Mouse (Mus musculus) monocyte, adult 2 months (primary cell): ENCODE measurements at regions not wholly inside any gene's neighbourhood (a gene's known extent, or its start where the extent isn't known, plus 50 kb on each side); places are given as distances from the start of the nearest gene placed in this dataset.

Experiments used
- DNase-seq, 2 experiments: peaks; one replicate each; pipeline ENCODE4 v3.0.0; 2022; ENCODE audit warnings: low spot score in 2 of 2, low read depth in 1 of 2

DNA sequence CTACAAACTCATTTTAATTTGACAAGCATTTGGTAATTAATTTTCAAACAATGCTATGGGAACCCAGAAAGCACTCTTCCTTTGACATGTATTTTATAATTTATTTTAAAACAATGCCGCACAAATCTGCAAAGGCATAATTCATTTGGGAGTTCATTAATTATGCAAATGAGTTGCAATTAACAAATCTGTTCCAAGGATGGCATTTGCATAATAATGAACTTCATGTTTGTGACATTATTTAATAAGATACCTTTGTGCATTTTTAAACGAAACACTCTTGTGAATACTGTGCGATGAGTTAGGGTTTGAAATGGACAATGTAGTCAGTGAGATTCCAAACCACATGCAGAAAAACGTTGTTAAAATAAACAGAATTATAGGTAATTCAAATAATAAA is 80.9 kb upstream of the Itga4 start:
- DNase-seq = no peak

DNA sequence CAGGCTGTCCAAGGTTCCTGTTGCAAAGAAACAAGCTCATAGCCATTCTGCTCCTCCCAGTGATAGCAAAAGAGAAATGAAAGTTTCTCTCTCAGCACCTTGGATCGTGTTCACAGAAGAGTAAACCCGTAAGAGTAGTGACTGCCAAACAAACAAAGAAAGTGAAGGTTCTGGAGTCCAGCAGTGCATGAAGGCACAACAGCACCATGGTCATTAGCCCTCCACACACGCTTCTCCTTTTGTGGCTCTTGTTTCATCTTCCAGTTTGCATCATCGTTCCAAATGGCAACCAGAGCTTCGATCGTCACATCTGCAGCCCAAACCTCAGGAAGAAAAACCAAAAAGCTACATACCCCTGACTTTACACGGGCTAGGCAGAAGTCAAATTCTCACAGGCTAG is 74.4 kb upstream of the Itga4 start:
- DNase-seq = peak; percentile 9 to 11

DNA sequence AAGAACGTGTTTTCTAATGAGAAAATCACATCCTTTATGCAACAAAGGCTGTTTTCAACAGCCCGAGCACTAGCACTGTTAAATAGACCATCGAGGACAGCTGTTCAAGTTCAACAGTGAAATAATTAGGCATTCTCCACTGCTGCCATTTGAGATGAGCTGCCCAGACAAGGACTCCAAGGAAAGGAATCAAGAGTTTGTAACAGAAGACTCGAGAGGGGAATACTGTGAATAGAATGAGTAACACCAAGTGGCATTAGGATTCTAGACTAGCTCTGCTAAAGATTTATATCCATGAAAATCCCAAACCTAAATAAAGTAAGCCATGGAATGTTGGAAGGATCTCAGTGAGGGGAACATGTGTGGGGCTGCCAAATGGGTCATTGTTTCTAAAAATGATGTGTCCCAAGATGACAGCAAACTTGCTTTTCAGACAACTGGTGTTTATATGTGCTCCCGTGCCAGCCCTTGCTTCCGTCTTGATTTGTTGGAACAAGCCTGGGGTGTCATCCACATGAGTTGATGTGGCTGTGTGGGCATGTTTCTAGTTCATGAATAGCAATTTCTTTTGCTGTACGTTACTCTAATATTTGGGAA is 72.1 kb upstream of the Itga4 start:
- DNase-seq = no peak

DNA sequence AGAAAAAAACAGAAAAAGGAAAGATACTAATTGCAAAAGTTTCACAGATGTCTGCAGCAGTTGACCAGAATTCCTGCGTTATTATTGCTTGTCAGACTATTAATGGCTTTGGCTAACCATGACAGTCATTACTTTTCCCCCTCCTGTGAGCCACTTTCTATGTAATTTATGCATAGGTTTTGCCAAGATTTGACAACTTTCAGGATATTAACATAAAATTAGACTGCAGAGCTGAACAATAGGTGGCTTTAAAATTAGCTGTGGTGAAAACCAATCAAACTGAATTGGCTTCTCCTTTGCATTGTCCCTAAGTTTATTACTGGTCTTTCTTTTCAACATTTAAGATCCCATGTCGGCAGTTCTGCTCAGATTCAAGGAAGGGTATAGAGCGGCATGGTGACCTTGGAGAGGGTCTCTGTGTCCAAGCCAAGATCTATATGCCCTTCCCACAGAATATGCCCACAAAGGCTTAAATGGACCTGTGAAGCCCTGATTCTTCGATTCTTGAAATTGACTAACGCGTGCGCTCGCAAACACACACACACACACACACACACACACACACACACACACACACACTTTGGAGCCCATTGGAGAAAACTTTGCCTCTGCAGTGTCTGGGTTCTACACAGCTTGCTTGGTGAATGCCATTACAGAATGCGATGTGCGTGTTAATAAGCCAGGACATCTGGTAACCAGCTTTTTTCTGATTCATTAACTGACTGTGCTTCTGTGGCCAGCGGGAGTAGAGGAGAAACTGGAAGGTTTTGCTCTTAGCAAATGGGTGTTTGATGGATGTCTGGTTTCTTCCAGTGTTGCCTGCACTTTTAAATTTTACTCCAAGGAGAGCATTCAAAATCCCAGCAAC is 69.8 kb upstream of the Itga4 start:
- no peak for DNase-seq

DNA sequence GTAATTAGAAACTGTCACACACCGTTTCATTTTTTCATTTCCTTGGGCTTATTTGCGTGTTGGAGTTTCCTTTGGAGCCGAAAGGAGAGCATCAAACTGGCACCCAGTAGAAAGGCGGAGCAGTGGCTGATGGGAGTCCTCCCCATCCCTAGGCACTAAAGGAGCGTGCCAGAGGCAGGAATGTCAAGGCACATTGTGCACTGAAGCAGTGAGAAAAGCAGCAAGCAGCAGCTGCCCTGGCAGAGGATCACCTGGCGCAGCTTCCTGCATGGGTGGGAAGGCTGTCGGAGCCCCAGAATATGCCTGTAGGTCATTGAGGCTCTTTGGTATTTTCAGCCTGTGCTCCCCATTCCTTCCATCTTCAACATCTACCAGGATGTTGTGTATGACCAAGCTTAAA is 68.3 kb upstream of the Itga4 start:
- DNase-seq = no peak

DNA sequence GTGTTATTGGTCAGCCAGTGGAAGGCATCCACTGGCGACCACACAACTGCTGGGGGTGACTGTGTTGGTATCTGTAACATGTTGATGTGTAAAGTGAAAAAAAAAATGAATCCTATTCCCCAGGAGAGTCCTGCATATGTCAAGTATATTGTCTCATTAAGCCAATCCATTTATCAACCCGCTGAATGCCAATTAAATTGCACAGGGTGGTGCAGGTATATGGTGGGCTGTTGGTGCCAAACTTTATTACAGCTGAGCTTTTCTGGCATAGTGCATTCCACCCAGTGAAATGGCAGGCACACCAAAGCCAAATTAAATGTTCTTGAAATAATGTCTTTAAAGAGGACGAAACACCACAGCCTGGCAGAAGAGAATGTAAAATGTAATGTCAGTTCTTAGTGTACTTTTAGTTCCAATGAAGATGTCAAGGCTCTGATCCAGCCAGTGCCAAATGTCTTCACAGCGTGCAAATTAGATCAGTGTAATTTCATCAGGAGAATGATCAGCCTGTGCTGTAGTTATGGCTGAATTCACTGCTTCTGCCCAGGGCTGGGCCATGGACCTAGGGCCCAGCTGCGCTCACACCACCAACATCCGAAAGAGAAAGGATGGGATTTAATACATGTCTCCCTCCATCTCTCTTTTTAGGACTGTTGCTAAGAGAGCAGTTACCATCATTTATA is 66.6 kb upstream of the Itga4 start:
- no peak for DNase-seq

DNA sequence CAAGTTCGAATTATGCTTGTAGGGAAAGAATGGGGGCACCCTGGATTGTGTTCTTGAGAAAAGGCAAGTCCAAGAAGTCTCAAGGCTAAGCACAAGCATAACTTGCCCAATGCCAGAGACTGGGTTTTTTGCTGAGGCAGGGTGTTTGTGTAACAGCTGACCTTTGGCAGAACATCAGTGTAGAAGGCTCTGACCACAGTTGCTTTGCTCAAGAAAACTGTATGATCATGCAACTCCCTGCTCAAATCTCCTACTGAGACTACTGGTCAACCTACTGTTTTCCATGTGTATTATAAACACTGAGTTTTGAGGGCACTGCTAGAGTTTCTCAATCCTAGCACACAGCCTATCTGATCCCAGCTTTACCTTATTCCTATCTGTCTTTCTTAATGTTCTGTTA is 61.4 kb upstream of the Itga4 start:
- DNase-seq = peak in 1 of 2 experiments; percentile 22

DNA sequence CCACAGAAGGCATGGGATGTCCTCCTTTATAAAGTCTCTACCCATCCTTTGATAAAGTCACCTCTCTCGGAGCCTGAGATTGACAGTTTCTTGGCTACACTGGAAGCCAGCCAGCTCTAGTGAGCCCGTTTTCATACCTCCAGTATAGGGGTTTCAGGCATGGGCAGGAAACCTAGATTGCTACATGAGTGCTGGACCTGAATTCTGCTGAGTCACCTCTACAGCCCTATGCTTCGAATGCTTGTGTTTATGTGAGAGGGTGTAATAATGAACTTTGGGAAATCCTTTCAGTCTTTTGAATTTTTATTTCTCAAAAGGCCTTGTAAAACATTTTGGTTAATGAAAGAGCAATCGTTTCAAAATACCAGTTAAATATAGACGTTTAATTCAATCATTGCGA is 53.5 kb upstream of the Itga4 start:
- no peak for DNase-seq
